Mouse (Mus musculus) heart, adult 2 months (tissue): ENCODE measurements around the gene Bfar. TPM values are rescaled to one million over a fixed set of nuclear protein-coding genes. Genes with fewer than 3 reads are reported as not detected.
"Not testable (repeated sequence)": the region's sequence is repeated elsewhere in the genome, so short reads cannot be mapped to it uniquely, and the experiment has no call there.

Experiments
- DNase-seq, 2 experiments: peaks; one replicate each; pipeline ENCODE4 v3.0.0; 2021
- H3K27ac ChIP-seq: fragments of 200-600 bp; 2 replicates; pipeline ENCODE4 v1.8.1; 2022
- H3K27me3 ChIP-seq: fragments of 200-500 bp; 2 replicates; pipeline ENCODE4 v1.6.1; 2012; ENCODE audit warnings: mild to moderate bottlenecking, low read length, inconsistent platforms, mixed read lengths; ENCODE audit not compliant: control insufficient read depth, insufficient read depth
- H3K36me3 ChIP-seq: fragments of 200-500 bp; 2 replicates; pipeline ENCODE4 v1.6.1; 2012; ENCODE audit warnings: low read length, inconsistent platforms; ENCODE audit not compliant: control insufficient read depth, insufficient read depth
- H3K4me1 ChIP-seq: fragments of 200-500 bp; 2 replicates; pipeline ENCODE4 v1.6.1; 2011; ENCODE audit warnings: low read length; ENCODE audit not compliant: control insufficient read depth, insufficient read depth
- H3K4me3 ChIP-seq: fragments of 200-600 bp; 2 replicates; pipeline ENCODE4 v1.8.1; 2022
- H3K79me2 ChIP-seq: fragments of 200-500 bp; replicated peaks from 2 replicates; pipeline ENCODE4 v1.6.1; 2012; ENCODE audit warnings: mild to moderate bottlenecking, inconsistent platforms, low read length, moderate library complexity, mixed read lengths; ENCODE audit not compliant: control insufficient read depth, insufficient read depth
- H3K9ac ChIP-seq: fragments of 200-500 bp; 2 replicates; pipeline ENCODE4 v1.6.1; 2012; ENCODE audit warnings: low read depth, mild to moderate bottlenecking, control low read depth, inconsistent platforms, low read length, mixed read lengths
- CTCF ChIP-seq: fragments of 200-600 bp; IDR thresholded peaks from 2 replicates; pipeline ENCODE4 v1.8.1; 2022; ENCODE audit warnings: antibody characterized with exemption, mild to moderate bottlenecking, moderate library complexity
- EP300 ChIP-seq: fragments of 200-500 bp; IDR thresholded peaks from 2 replicates; pipeline ENCODE4 v1.6.1; 2011; ENCODE audit warnings: low read depth, low read length, control low read depth; ENCODE audit not compliant: insufficient read depth
- POLR2A ChIP-seq: fragments of 200-500 bp; IDR thresholded peaks from 2 replicates; pipeline ENCODE4 v1.6.1; 2011; ENCODE audit warnings: mild to moderate bottlenecking, low read depth, low read length, control low read depth; ENCODE audit not compliant: insufficient read depth
- WGBS: fragments of 180-500 bp; shearing (Covaris S2); methylation state at CpG from one replicate; pipeline ENCODE4 v1.1.7; 2018; 5-methylcytosine and 5-hydroxymethylcytosine counted together
- intact Hi-C: fragments of 180-260 bp; cut with DNase I; formaldehyde crosslinking; loops from one replicate; pipeline ENCODE4 v1.15.1; 2025
- polyA plus RNA-seq: library from polyadenylated mRNA; depleted of rRNA; stranded (reverse); fragments of >200 nt; gene quantifications from 2 replicates; pipeline ENCODE4 v1.2.3, GENCODE M21; 2012
- total RNA-seq, 2 experiments: library from RNA; stranded (reverse); gene quantifications; 2 replicates each; pipeline ENCODE4 v1.2.3; 2021

Bfar gene
- total and polyA plus RNA-seq, 3 experiments, result 35.2 to 51.6 (median 41.8) TPM

- Histone ChIP-seq H3K27ac (no peak overlapping the region), H3K36me3 (no peaks in the 10 kb centered on the region; the same call in 1 of the 2 replicates), H3K4me3 (no peak overlapping the region), H3K4me1 (no peaks in the 10 kb centered on the region), H3K9ac (no peak overlapping the region), H3K79me2 (no peaks in the 10 kb centered on the region), H3K27me3 (no peaks in the 10 kb centered on the region)
- WGBS, result 88% methylated on average over 4 of the region's 4 CpGs
- TF ChIP-seq EP300, result no peak
- TF ChIP-seq POLR2A, result no peak
- TF ChIP-seq CTCF, result no peak
- intact Hi-C loops, result no loop called here
- DNase-seq, result no peak
Measured at GRCm38 (mm10) chr16:13645930-13646329, 25.7 kb upstream of the Bfar start.

- H3K27me3 ChIP-seq, result no peaks in the 10 kb centered on the region
- TF ChIP-seq EP300 (no peak), CTCF (no peak), POLR2A (no peak)
- H3K4me3 ChIP-seq, result no peak overlapping the region
- no peaks in the 10 kb centered on the region for H3K36me3 ChIP-seq
- WGBS, result 92% methylated on average over 3 of the region's 3 CpGs
- H3K4me1 ChIP-seq, result no peaks in the 10 kb centered on the region
- H3K79me2 ChIP-seq, result no peaks in the 10 kb centered on the region
- no peak overlapping the region for H3K27ac ChIP-seq
- intact Hi-C loops, result no loop called here
- no peak overlapping the region for H3K9ac ChIP-seq
- no peak for DNase-seq
Measured at GRCm38 (mm10) chr16:13658886-13659285, 12.8 kb upstream of the Bfar start.

- Histone ChIP-seq H3K9ac (no peak overlapping the region), H3K79me2 (no peaks in the 10 kb centered on the region), H3K27ac (no peak overlapping the region), H3K36me3 (no peaks in the 10 kb centered on the region), H3K4me1 (no peaks in the 10 kb centered on the region), H3K4me3 (no peak overlapping the region), H3K27me3 (no peaks in the 10 kb centered on the region)
- TF ChIP-seq POLR2A, result no peak
- no peak for TF ChIP-seq EP300
- TF ChIP-seq CTCF, result no peak
- no peak for DNase-seq
- 96% methylated on average over 9 of the region's 9 CpGs for WGBS
- intact Hi-C loops, result no loop called here
Measured at GRCm38 (mm10) chr16:13660736-13661135, 10.9 kb upstream of the Bfar start.

- Histone ChIP-seq H3K9ac (peak within 1 kb of the TSS; percentile 81), H3K4me1 (peaks cover 8% of the 10 kb centered on the region), H3K36me3 (no peaks in the 10 kb centered on the region), H3K4me3 (peak within 1 kb of the TSS; percentile 65), H3K27me3 (no peaks in the 10 kb centered on the region), H3K27ac (peak within 1 kb of the TSS; percentile 85), H3K79me2 (no peaks in the 10 kb centered on the region; the same call in 1 of the 2 replicates)
- intact Hi-C loops, result no loop called here
- peak; percentile 95 for DNase-seq
- TF ChIP-seq CTCF, result no peak
- TF ChIP-seq EP300, result 0 out of 2 replicates have a peak, but pooled peaks have one; percentile 72
- TF ChIP-seq POLR2A, result peak; percentile 86
- under 1% methylated on average over 35 of the region's 35 CpGs for WGBS
Measured at GRCm38 (mm10) chr16:13667878-13668343, 3.7 kb upstream of the Bfar start, which contains the start of gene Parn. Gene Parn, minus strand, starts transcription at chr16:13668170.

- DNase-seq, result peak in 1 of 2 experiments; percentile 20
- Histone ChIP-seq H3K4me3 (peak overlapping the region; percentile 65), H3K27me3 (no peaks in the 10 kb centered on the region), H3K4me1 (peaks cover 11% of the 10 kb centered on the region), H3K9ac (no peak overlapping the region), H3K27ac (peak overlapping the region; percentile 85), H3K79me2 (no peaks in the 10 kb centered on the region; the same call in 1 of the 2 replicates), H3K36me3 (peaks cover 5% of the 10 kb centered on the region; the same call in 1 of the 2 replicates)
- no peak for TF ChIP-seq EP300
- no peak for TF ChIP-seq CTCF
- no peak for TF ChIP-seq POLR2A
- intact Hi-C loops, result no loop called here
- 71% methylated on average over 10 of the region's 10 CpGs for WGBS
Measured at GRCm38 (mm10) chr16:13668402-13669108, 3.1 kb upstream of the Bfar start.

- Histone ChIP-seq H3K4me1 (peaks cover 11% of the 10 kb centered on the region), H3K79me2 (no peaks in the 10 kb centered on the region; the same call in 1 of the 2 replicates), H3K27ac (no peak overlapping the region), H3K9ac (no peak overlapping the region), H3K27me3 (no peaks in the 10 kb centered on the region), H3K4me3 (no peak overlapping the region), H3K36me3 (peaks cover 11% of the 10 kb centered on the region)
- no peak for DNase-seq
- TF ChIP-seq POLR2A (no peak), EP300 (no peak), CTCF (no peak)
- intact Hi-C loops, result no loop called here
- WGBS, result 88% methylated on average over 1 of the region's 1 CpGs
Measured at GRCm38 (mm10) chr16:13669282-13669681, 2.4 kb upstream of the Bfar start.

- H3K4me3 ChIP-seq, H3K27me3 ChIP-seq, DNase-seq, H3K9ac ChIP-seq, H3K79me2 ChIP-seq: not testable (repeated sequence)
- 71% methylated on average over 5 of the region's 5 CpGs for WGBS
- intact Hi-C loops, result loop anchor here (5.0 kb wide), 2 partner anchors 111 to 146 kb away; partner anchors contain the start of genes Ntan1 and Rrn3
- Histone ChIP-seq H3K36me3 (peaks cover 12% of the 10 kb centered on the region), H3K4me1 (peaks cover 11% of the 10 kb centered on the region), H3K27ac (peak overlapping the region; percentile 94)
Measured at GRCm38 (mm10) chr16:13670896-13671295, 762 bp upstream of the Bfar start.
